Mouse (Mus musculus) liver, embryonic 16.5 days (tissue): ENCODE measurements at regions not wholly inside any gene's neighbourhood (a gene's known extent, or its start where the extent isn't known, plus 50 kb on each side); places are given as distances from the start of the nearest gene placed in this dataset.

ENCODE experiments used
- ATAC-seq: fragments of 200-750 bp; cut with Nextera tagmentation; 2 replicates; pipeline ENCODE4 v1.8.0; 2017; ENCODE audit warnings: low read depth, mild to moderate bottlenecking, moderate number of reproducible peaks, moderate library complexity
- H3K27ac ChIP-seq: fragments of 300-500 bp; sonication (generic); 2 replicates; pipeline ENCODE4 v1.5.1; 2014; ENCODE audit warnings: mild to moderate bottlenecking, low read length
- H3K27me3 ChIP-seq: fragments of 300-500 bp; sonication (generic); 2 replicates; pipeline ENCODE4 v1.6.1; 2014; ENCODE audit warnings: low read depth, low read length, mixed read lengths; ENCODE audit not compliant: control insufficient read depth, insufficient read depth
- H3K36me3 ChIP-seq: fragments of 300-500 bp; sonication (generic); 2 replicates; pipeline ENCODE4 v1.6.1; 2014; ENCODE audit warnings: mild to moderate bottlenecking; ENCODE audit not compliant: control insufficient read depth, insufficient read depth
- H3K4me1 ChIP-seq: fragments of 300-500 bp; sonication (generic); 2 replicates; pipeline ENCODE4 v1.6.1; 2014; ENCODE audit warnings: low read depth, low read length, mixed read lengths; ENCODE audit not compliant: control insufficient read depth
- H3K4me2 ChIP-seq: fragments of 300-500 bp; sonication (generic); 2 replicates; pipeline ENCODE4 v1.6.1; 2014; ENCODE audit warnings: low read depth, low read length, mixed read lengths
- H3K4me3 ChIP-seq: fragments of 300-500 bp; sonication (generic); 2 replicates; pipeline ENCODE4 v1.5.1; 2014; ENCODE audit warnings: low read depth, mild to moderate bottlenecking, low read length
- H3K9ac ChIP-seq: fragments of 300-500 bp; sonication (generic); 2 replicates; pipeline ENCODE4 v1.6.1; 2014; ENCODE audit warnings: low read depth, low read length
- H3K9me3 ChIP-seq: fragments of 300-500 bp; sonication (generic); replicated peaks from 2 replicates; pipeline ENCODE4 v1.6.1; 2016; ENCODE audit warnings: low read length; ENCODE audit not compliant: control insufficient read depth
- WGBS: fragments of 180-500 bp; shearing (Covaris S2); extraction: QIAGEN DNeasy Blood & Tissue Kit; methylation state at CpG from one replicate; pipeline ENCODE4 v1.1.7; 2014; ENCODE audit not compliant: insufficient replicate concordance; 5-methylcytosine and 5-hydroxymethylcytosine counted together

GRCm38 (mm10) chr10:16714526-16714925 is 1008.5 kb upstream of the Cited2 start:
- Histone ChIP-seq H3K27me3 (no peaks in the 10 kb centered on the region), H3K36me3 (no peaks in the 10 kb centered on the region), H3K4me1 (no peaks in the 10 kb centered on the region), H3K9ac (no peak overlapping the region), H3K4me3 (no peak overlapping the region), H3K9me3 (no peaks in the 10 kb centered on the region), H3K27ac (no peak overlapping the region), H3K4me2 (no peak overlapping the region)
- ATAC-seq: no peak
- 31% methylated on average over 2 of the region's 2 CpGs for WGBS

GRCm38 (mm10) chr10:16742246-16742645 is 980.8 kb upstream of the Cited2 start:
- H3K36me3 ChIP-seq: no peaks in the 10 kb centered on the region
- no peak overlapping the region for H3K27ac ChIP-seq
- H3K9ac ChIP-seq: no peak overlapping the region
- no peaks in the 10 kb centered on the region for H3K9me3 ChIP-seq
- no peaks in the 10 kb centered on the region for H3K4me1 ChIP-seq
- no peak overlapping the region for H3K4me2 ChIP-seq
- no peaks in the 10 kb centered on the region for H3K27me3 ChIP-seq
- H3K4me3 ChIP-seq: no peak overlapping the region
- no peak for ATAC-seq

- Histone ChIP-seq H3K36me3 (no peaks in the 10 kb centered on the region), H3K4me2 (no peak overlapping the region), H3K27me3 (no peaks in the 10 kb centered on the region), H3K4me1 (no peaks in the 10 kb centered on the region), H3K9ac (no peak overlapping the region), H3K4me3 (no peak overlapping the region), H3K9me3 (no peaks in the 10 kb centered on the region), H3K27ac (no peak overlapping the region)
- no peak for ATAC-seq
These were observed 971.5 kb upstream of the Cited2 start for GRCm38 (mm10) chr10:16751546-16751945.

GRCm38 (mm10) chr10:16789641-16790243 is 933.3 kb upstream of the Cited2 start:
- WGBS: 60% methylated on average over 4 of the region's 4 CpGs
- Histone ChIP-seq H3K4me1 (no peaks in the 10 kb centered on the region), H3K4me2 (no peak overlapping the region), H3K9me3 (no peaks in the 10 kb centered on the region), H3K9ac (no peak overlapping the region), H3K36me3 (no peaks in the 10 kb centered on the region), H3K27me3 (no peaks in the 10 kb centered on the region), H3K4me3 (no peak overlapping the region), H3K27ac (no peak overlapping the region)
- ATAC-seq: no peak

- H3K36me3 ChIP-seq: no peaks in the 10 kb centered on the region
- WGBS: 63% methylated on average over 2 of the region's 2 CpGs
- H3K9ac ChIP-seq: no peak overlapping the region
- H3K4me3 ChIP-seq: no peak overlapping the region
- no peak overlapping the region for H3K4me2 ChIP-seq
- no peaks in the 10 kb centered on the region for H3K9me3 ChIP-seq
- H3K27me3 ChIP-seq: no peaks in the 10 kb centered on the region
- no peaks in the 10 kb centered on the region for H3K4me1 ChIP-seq
- no peak for ATAC-seq
- H3K27ac ChIP-seq: no peak overlapping the region
These were observed 919.0 kb upstream of the Cited2 start for GRCm38 (mm10) chr10:16803978-16804377.

- Histone ChIP-seq H3K4me2 (no peak overlapping the region), H3K36me3 (no peaks in the 10 kb centered on the region), H3K4me3 (no peak overlapping the region), H3K27ac (no peak overlapping the region), H3K9me3 (no peaks in the 10 kb centered on the region), H3K9ac (no peak overlapping the region), H3K27me3 (no peaks in the 10 kb centered on the region), H3K4me1 (no peaks in the 10 kb centered on the region)
- ATAC-seq: no peak
- WGBS: 64% methylated on average over 2 of the region's 2 CpGs
These were observed 912.3 kb upstream of the Cited2 start for GRCm38 (mm10) chr10:16810716-16811115.

GRCm38 (mm10) chr10:16814013-16814412 is 909.0 kb upstream of the Cited2 start:
- no peak for ATAC-seq
- WGBS: 76% methylated on average over 2 of the region's 2 CpGs
- Histone ChIP-seq H3K9me3 (no peaks in the 10 kb centered on the region), H3K27ac (no peak overlapping the region), H3K4me3 (no peak overlapping the region), H3K36me3 (no peaks in the 10 kb centered on the region), H3K27me3 (no peaks in the 10 kb centered on the region), H3K9ac (no peak overlapping the region), H3K4me1 (no peaks in the 10 kb centered on the region), H3K4me2 (no peak overlapping the region)

GRCm38 (mm10) chr10:16861534-16861933 is 861.5 kb upstream of the Cited2 start:
- H3K4me3 ChIP-seq: no peak overlapping the region
- H3K4me2 ChIP-seq: no peak overlapping the region
- H3K27me3 ChIP-seq: no peaks in the 10 kb centered on the region
- ATAC-seq: no peak
- 51% methylated on average over 1 of the region's 1 CpGs for WGBS
- H3K9ac ChIP-seq: no peak overlapping the region
- H3K36me3 ChIP-seq: no peaks in the 10 kb centered on the region
- H3K4me1 ChIP-seq: no peaks in the 10 kb centered on the region
- H3K27ac ChIP-seq: no peak overlapping the region
- H3K9me3 ChIP-seq: no peaks in the 10 kb centered on the region

- Histone ChIP-seq H3K4me3 (no peak overlapping the region), H3K4me1 (no peaks in the 10 kb centered on the region), H3K9ac (no peak overlapping the region), H3K9me3 (no peaks in the 10 kb centered on the region), H3K4me2 (no peak overlapping the region), H3K36me3 (no peaks in the 10 kb centered on the region), H3K27ac (no peak overlapping the region), H3K27me3 (no peaks in the 10 kb centered on the region)
- WGBS: 47% methylated on average over 2 of the region's 2 CpGs
- ATAC-seq: no peak
These were observed 856.1 kb upstream of the Cited2 start for GRCm38 (mm10) chr10:16866914-16867313.
